Mouse (Mus musculus) gastrocnemius, postnatal 4 days (tissue): ENCODE results near the gene Gm37240. TPM values are rescaled to one million over a fixed set of nuclear protein-coding genes. Genes with fewer than 3 reads are reported as not detected.
"Not testable (repeated sequence)": the region's sequence is repeated elsewhere in the genome, so short reads cannot be mapped to it uniquely, and the experiment has no call there.

ENCODE experiments used
- DNase-seq, 2 experiments: peaks; one replicate each; pipeline ENCODE4 v3.0.0; 2021 to 2022; ENCODE audit warnings: low spot score in 2 of 2, mixed read lengths in 2 of 2
- total RNA-seq, 2 experiments: library from RNA; stranded (reverse); gene quantifications; 2 replicates each; pipeline ENCODE4 v1.2.3; 2021

The Gm37240 gene
- total RNA-seq, 2 experiments from 2014 or later: 26.2 to 28.4 TPM

- no peak for DNase-seq
Observed at GRCm38 (mm10) chr3:84865684-84866083, 1021.6 kb downstream of the Gm37240 start.

- not testable (repeated sequence) for DNase-seq
Observed at GRCm38 (mm10) chr3:84861817-84862216, 1025.5 kb downstream of the Gm37240 start.

- no peak for DNase-seq
Observed at GRCm38 (mm10) chr3:84860669-84861068, 1026.6 kb downstream of the Gm37240 start.

- DNase-seq: no peak
Observed at GRCm38 (mm10) chr3:84854440-84854839, 1032.9 kb downstream of the Gm37240 start.

- no peak for DNase-seq
Observed at GRCm38 (mm10) chr3:84852877-84853276, 1034.4 kb downstream of the Gm37240 start.

- no peak for DNase-seq
Observed at GRCm38 (mm10) chr3:84851801-84852200, 1035.5 kb downstream of the Gm37240 start.

- DNase-seq: no peak
Observed at GRCm38 (mm10) chr3:84850418-84850817, 1036.9 kb downstream of the Gm37240 start.

GRCm38 (mm10) chr3:84848798-84849197, 1038.5 kb downstream of the Gm37240 start:
- DNase-seq: no peak

GRCm38 (mm10) chr3:84843594-84843993, 1043.7 kb downstream of the Gm37240 start:
- DNase-seq: peak in 1 of 2 experiments; percentile 45

- DNase-seq: no peak
Observed at GRCm38 (mm10) chr3:84842793-84843192, 1044.5 kb downstream of the Gm37240 start.

GRCm38 (mm10) chr3:84841271-84841670, 1046.0 kb downstream of the Gm37240 start:
- no peak for DNase-seq

GRCm38 (mm10) chr3:84839499-84839898, 1047.8 kb downstream of the Gm37240 start:
- DNase-seq: no peak

- DNase-seq: no peak
Observed at GRCm38 (mm10) chr3:84837984-84838383, 1049.3 kb downstream of the Gm37240 start.

GRCm38 (mm10) chr3:84836029-84836428, 1051.3 kb downstream of the Gm37240 start:
- no peak for DNase-seq

- DNase-seq: no peak
Observed at GRCm38 (mm10) chr3:84829366-84829765, 1058.0 kb downstream of the Gm37240 start.

- DNase-seq: no peak
Observed at GRCm38 (mm10) chr3:84827617-84828016, 1059.7 kb downstream of the Gm37240 start.

- DNase-seq: no peak
Observed at GRCm38 (mm10) chr3:84826938-84827337, 1060.4 kb downstream of the Gm37240 start.

GRCm38 (mm10) chr3:84826405-84826804, 1060.9 kb downstream of the Gm37240 start:
- DNase-seq: no peak

- no peak for DNase-seq
Observed at GRCm38 (mm10) chr3:84825990-84826389, 1061.3 kb downstream of the Gm37240 start.

- DNase-seq: no peak
Observed at GRCm38 (mm10) chr3:84820654-84821201, 1066.6 kb downstream of the Gm37240 start.

- no peak for DNase-seq
Observed at GRCm38 (mm10) chr3:84816951-84817350, 1070.4 kb downstream of the Gm37240 start.

- peak; percentile 27 to 44 for DNase-seq
Observed at GRCm38 (mm10) chr3:84815461-84815860, 1071.9 kb downstream of the Gm37240 start.

- DNase-seq: no peak
Observed at GRCm38 (mm10) chr3:84814762-84815381, 1072.4 kb downstream of the Gm37240 start, which contains the start of gene Fbxw7. Fbxw7 (plus strand) TSS chr3:84815268.
